Mouse (Mus musculus): Measurements from ENCODE around the gene Cyfip2. TPM values are rescaled to one million over a fixed set of nuclear protein-coding genes. Genes with fewer than 3 reads are reported as not detected.

The Cyfip2 gene
- 85.4 and 114 TPM in 2 replicates for polyA plus RNA-seq (2012; rRNA removed)

GRCm38 (mm10) chr11:46312523-46313035 is at the start of gene Cyfip2:
Cyfip2 (minus strand) TSS chr11:46312859.
- Histone ChIP-seq H3K4me1 (replicated peaks; ENCODE audit: control insufficient read depth, insufficient read depth, low read length) (peaks cover 37% of the 10 kb centered on the region), H3K36me3 (ENCODE audit: control insufficient read depth, insufficient read depth, low read length) (no peaks in the 10 kb centered on the region), H3K27ac (ENCODE audit: control insufficient read depth, insufficient read depth, low read length) (peak within 1 kb of the TSS; percentile 65), H3K4me3 (ENCODE audit: control insufficient read depth, insufficient read depth, low read length) (peak within 1 kb of the TSS; percentile 91), H3K27me3 (ENCODE audit: control insufficient read depth, insufficient read depth, low read length) (no peaks in the 10 kb centered on the region)
- 11% methylated on average over 14 of the region's 14 CpGs for WGBS
- no peak for DNase-seq
- TF ChIP-seq POLR2A (IDR thresholded peaks at IDR 0.05; ENCODE audit: control insufficient read depth, extremely low read depth, insufficient read depth, low read length, poor library complexity) (no peak), CTCF (IDR thresholded peaks at IDR 0.05; ENCODE audit: borderline replicate concordance, control insufficient read depth, extremely low read depth, insufficient read depth, low read length, poor library complexity) (no peak)

GRCm38 (mm10) chr11:46360991-46361665 is 48.5 kb upstream of the Cyfip2 start:
- Histone ChIP-seq H3K27me3 (ENCODE audit: control insufficient read depth, insufficient read depth, low read length) (no peaks in the 10 kb centered on the region), H3K4me3 (ENCODE audit: control insufficient read depth, insufficient read depth, low read length) (no peak overlapping the region), H3K27ac (ENCODE audit: control insufficient read depth, insufficient read depth, low read length) (no peak overlapping the region), H3K36me3 (ENCODE audit: control insufficient read depth, insufficient read depth, low read length) (peaks cover 99% of the 10 kb centered on the region), H3K4me1 (replicated peaks; ENCODE audit: control insufficient read depth, insufficient read depth, low read length) (peaks cover 16% of the 10 kb centered on the region)
- TF ChIP-seq POLR2A (IDR thresholded peaks at IDR 0.05; ENCODE audit: control insufficient read depth, extremely low read depth, insufficient read depth, low read length, poor library complexity) (no peak), CTCF (IDR thresholded peaks at IDR 0.05; ENCODE audit: borderline replicate concordance, control insufficient read depth, extremely low read depth, insufficient read depth, low read length, poor library complexity) (no peak)
- no peak for DNase-seq
- WGBS, result 50% methylated on average over 2 of the region's 2 CpGs

- Histone ChIP-seq H3K27me3 (ENCODE audit: control insufficient read depth, insufficient read depth, low read length) (no peaks in the 10 kb centered on the region), H3K27ac (ENCODE audit: control insufficient read depth, insufficient read depth, low read length) (no peak overlapping the region), H3K36me3 (ENCODE audit: control insufficient read depth, insufficient read depth, low read length) (peaks cover 95% of the 10 kb centered on the region), H3K4me1 (replicated peaks; ENCODE audit: control insufficient read depth, insufficient read depth, low read length) (peaks cover 12% of the 10 kb centered on the region), H3K4me3 (ENCODE audit: control insufficient read depth, insufficient read depth, low read length) (no peak overlapping the region)
- DNase-seq, result no peak
- WGBS, result 85% methylated on average over 1 of the region's 1 CpGs
- no peak for TF ChIP-seq CTCF (IDR thresholded peaks at IDR 0.05; ENCODE audit: borderline replicate concordance, control insufficient read depth, extremely low read depth, insufficient read depth, low read length, poor library complexity)
- no peak for TF ChIP-seq POLR2A (IDR thresholded peaks at IDR 0.05; ENCODE audit: control insufficient read depth, extremely low read depth, insufficient read depth, low read length, poor library complexity)
These were observed 45.7 kb upstream of the Cyfip2 start for GRCm38 (mm10) chr11:46358369-46358768.

GRCm38 (mm10) chr11:46349681-46350410 is 37.2 kb upstream of the Cyfip2 start:
- H3K27me3 ChIP-seq (ENCODE audit: control insufficient read depth, insufficient read depth, low read length), result no peaks in the 10 kb centered on the region
- TF ChIP-seq POLR2A (IDR thresholded peaks at IDR 0.05; ENCODE audit: control insufficient read depth, extremely low read depth, insufficient read depth, low read length, poor library complexity) (no peak), CTCF (IDR thresholded peaks at IDR 0.05; ENCODE audit: borderline replicate concordance, control insufficient read depth, extremely low read depth, insufficient read depth, low read length, poor library complexity) (no peak)
- H3K4me1 ChIP-seq (replicated peaks; ENCODE audit: control insufficient read depth, insufficient read depth, low read length), result peaks cover 15% of the 10 kb centered on the region
- DNase-seq, result no peak
- WGBS, result 94% methylated on average over 2 of the region's 2 CpGs
- peaks cover 87% of the 10 kb centered on the region for H3K36me3 ChIP-seq (ENCODE audit: control insufficient read depth, insufficient read depth, low read length)
- no peak overlapping the region for H3K27ac ChIP-seq (ENCODE audit: control insufficient read depth, insufficient read depth, low read length)
- no peak overlapping the region for H3K4me3 ChIP-seq (ENCODE audit: control insufficient read depth, insufficient read depth, low read length)

GRCm38 (mm10) chr11:46348416-46348815 is 35.8 kb upstream of the Cyfip2 start:
- Histone ChIP-seq H3K27ac (ENCODE audit: control insufficient read depth, insufficient read depth, low read length) (no peak overlapping the region), H3K4me1 (replicated peaks; ENCODE audit: control insufficient read depth, insufficient read depth, low read length) (peaks cover 23% of the 10 kb centered on the region), H3K4me3 (ENCODE audit: control insufficient read depth, insufficient read depth, low read length) (no peak overlapping the region), H3K36me3 (ENCODE audit: control insufficient read depth, insufficient read depth, low read length) (peaks cover 78% of the 10 kb centered on the region), H3K27me3 (ENCODE audit: control insufficient read depth, insufficient read depth, low read length) (no peaks in the 10 kb centered on the region)
- TF ChIP-seq CTCF (IDR thresholded peaks at IDR 0.05; ENCODE audit: borderline replicate concordance, control insufficient read depth, extremely low read depth, insufficient read depth, low read length, poor library complexity), result no peak
- no peak for TF ChIP-seq POLR2A (IDR thresholded peaks at IDR 0.05; ENCODE audit: control insufficient read depth, extremely low read depth, insufficient read depth, low read length, poor library complexity)
- 87% methylated on average over 3 of the region's 3 CpGs for WGBS
- no peak for DNase-seq

- 88% methylated on average over 5 of the region's 5 CpGs for WGBS
- no peak overlapping the region for H3K27ac ChIP-seq (ENCODE audit: control insufficient read depth, insufficient read depth, low read length)
These were observed 35.1 kb upstream of the Cyfip2 start for GRCm38 (mm10) chr11:46347756-46348155.

More at GRCm38 (mm10) chr11:46347756-46348155, 35.1 kb upstream of the Cyfip2 start:
- H3K4me3 ChIP-seq (ENCODE audit: control insufficient read depth, insufficient read depth, low read length), result no peak overlapping the region
- peaks cover 76% of the 10 kb centered on the region for H3K36me3 ChIP-seq (ENCODE audit: control insufficient read depth, insufficient read depth, low read length)
- H3K27me3 ChIP-seq (ENCODE audit: control insufficient read depth, insufficient read depth, low read length), result no peaks in the 10 kb centered on the region
- TF ChIP-seq POLR2A (IDR thresholded peaks at IDR 0.05; ENCODE audit: control insufficient read depth, extremely low read depth, insufficient read depth, low read length, poor library complexity) (no peak), CTCF (IDR thresholded peaks at IDR 0.05; ENCODE audit: borderline replicate concordance, control insufficient read depth, extremely low read depth, insufficient read depth, low read length, poor library complexity) (no peak)
- H3K4me1 ChIP-seq (replicated peaks; ENCODE audit: control insufficient read depth, insufficient read depth, low read length), result peaks cover 28% of the 10 kb centered on the region
- DNase-seq, result no peak
